Mouse (Mus musculus) stomach, postnatal 0 days (tissue): ENCODE data around the gene Ttll7.

Source experiments
- CTCF ChIP-seq: IDR thresholded peaks from 2 replicates; pipeline ENCODE4 v1.5.1; 2016; ENCODE audit warnings: antibody characterized with exemption, low read depth, mild to moderate bottlenecking, moderate library complexity
- EP300 ChIP-seq: optimal IDR thresholded peaks from 2 replicates; pipeline ENCODE3; 2016; ENCODE audit warnings: antibody characterized with exemption

GRCm38 (mm10) chr3:146932506-146932905 lies 80.3 kb downstream of the Ttll7 start:
- TF ChIP-seq EP300 (no peak), CTCF (no peak)
